Mouse (Mus musculus): Measurements from ENCODE around the gene Gm21903. TPM values are rescaled to one million over a fixed set of nuclear protein-coding genes. Genes with fewer than 3 reads are reported as not detected.
"Not testable (repeated sequence)": the region's sequence is repeated elsewhere in the genome, so short reads cannot be mapped to it uniquely, and the experiment has no call there.

The Gm21903 gene
- polyA plus RNA-seq (2014; fragmentation: Nextera tagmentation; extraction: Ambion mirVana) = not detected in 2 replicates

DNA sequence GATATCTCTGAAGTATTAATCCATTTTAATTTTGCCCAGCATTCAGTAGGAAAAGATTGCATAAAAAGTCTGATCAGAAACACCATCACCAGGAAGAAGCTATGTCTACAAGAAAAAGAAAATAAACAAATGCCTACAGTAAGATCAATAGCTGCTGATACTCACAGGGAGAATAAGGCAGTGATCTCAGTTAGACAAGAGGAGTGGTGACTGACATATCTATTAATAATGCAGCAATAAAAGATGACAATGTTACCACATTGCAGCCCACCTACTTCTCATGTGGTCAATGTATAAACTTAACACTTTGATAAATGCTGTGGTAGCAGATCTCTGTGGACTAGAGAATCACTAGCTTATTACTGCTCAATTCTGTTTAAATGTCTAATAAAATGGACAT lies at the start of gene Gm21903:
Gm21903 (minus strand) TSS at position 101 of the 400 bp plus-strand sequence.
- H3K4me3 ChIP-seq (replicated peaks; ENCODE audit: low read length) = no peak within 1 kb of the TSS
- H3K9me3 ChIP-seq (ENCODE audit: control insufficient read depth, low read length) = peaks cover 19% of the 10 kb centered on the region
- H3K9ac ChIP-seq = no peak within 1 kb of the TSS
- H3K27ac ChIP-seq = no peak within 1 kb of the TSS
- ATAC-seq (ENCODE audit: low FRiP score) = no peak
- no peaks in the 10 kb centered on the region for H3K4me1 ChIP-seq (replicated peaks; ENCODE audit: control insufficient read depth, insufficient read depth, low read length)
- no peaks in the 10 kb centered on the region for H3K27me3 ChIP-seq (ENCODE audit: control insufficient read depth, insufficient read depth, low read length)
- H3K36me3 ChIP-seq (replicated peaks; ENCODE audit: control insufficient read depth, insufficient read depth) = no peaks in the 10 kb centered on the region
- DNase-seq (ENCODE audit: low spot score) = no peak
- H3K4me2 ChIP-seq (replicated peaks) = no peak within 1 kb of the TSS

DNA sequence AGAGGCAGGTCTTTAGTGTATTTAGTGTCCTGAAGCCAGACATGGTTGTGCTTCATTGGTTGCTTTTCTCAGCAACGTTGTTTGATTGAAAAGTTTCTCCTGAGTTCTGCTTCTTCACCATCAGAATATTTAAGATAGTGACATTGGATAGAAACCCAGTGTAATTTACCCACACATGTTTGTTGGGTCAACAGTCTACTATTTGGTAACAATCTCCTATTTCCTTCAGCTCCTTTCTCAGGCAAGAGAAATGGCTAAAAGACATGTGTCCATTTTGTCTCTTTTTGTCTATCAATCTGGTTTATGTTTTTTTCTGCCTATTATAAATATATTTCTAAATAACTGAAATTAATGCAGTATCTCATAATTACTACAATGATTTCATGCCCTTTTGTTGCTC lies 33.8 kb upstream of the Gm21903 start, which contains the start of gene Esp23:
Esp23 (minus strand) TSS at position 101 of the 400 bp plus-strand sequence.
- 54% methylated on average over 1 of the region's 1 CpGs for WGBS
- Histone ChIP-seq H3K4me3 (replicated peaks; ENCODE audit: low read length) (no peak within 1 kb of the TSS), H3K4me2 (replicated peaks) (no peak within 1 kb of the TSS), H3K27me3 (ENCODE audit: control insufficient read depth, insufficient read depth, low read length) (no peaks in the 10 kb centered on the region), H3K36me3 (replicated peaks; ENCODE audit: control insufficient read depth, insufficient read depth) (no peaks in the 10 kb centered on the region), H3K27ac (no peak within 1 kb of the TSS), H3K4me1 (replicated peaks; ENCODE audit: control insufficient read depth, insufficient read depth, low read length) (no peaks in the 10 kb centered on the region), H3K9me3 (ENCODE audit: control insufficient read depth, low read length) (peaks cover 35% of the 10 kb centered on the region), H3K9ac (no peak within 1 kb of the TSS)
- DNase-seq (ENCODE audit: low spot score) (no peak), ATAC-seq (ENCODE audit: low FRiP score) (no peak)

DNA sequence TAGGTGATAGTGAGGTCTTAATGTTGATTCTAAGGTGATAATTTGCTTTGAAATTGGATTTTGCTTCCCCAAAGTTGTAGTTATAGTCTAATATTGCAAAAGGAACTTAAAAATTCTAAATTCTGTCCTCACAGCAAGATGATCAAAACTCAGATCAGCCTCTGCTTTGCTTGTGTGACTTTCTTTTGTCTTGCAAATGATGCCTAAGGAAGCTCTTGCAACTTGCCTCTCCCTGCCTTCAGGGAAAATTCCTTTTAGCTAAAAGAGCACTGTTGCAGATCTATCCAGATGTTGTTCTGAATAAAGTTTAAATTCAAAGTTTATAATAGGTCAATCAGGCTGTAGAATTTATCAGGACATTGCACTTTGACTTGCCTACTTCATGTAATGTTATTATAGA lies 20.5 kb upstream of the Gm21903 start:
- no peak overlapping the region for H3K4me2 ChIP-seq (replicated peaks)
- H3K27ac ChIP-seq = no peak overlapping the region
- no peak for ATAC-seq (ENCODE audit: low FRiP score)
- H3K4me3 ChIP-seq (replicated peaks; ENCODE audit: low read length) = no peak overlapping the region
- no peak overlapping the region for H3K9ac ChIP-seq
- H3K27me3 ChIP-seq (ENCODE audit: control insufficient read depth, insufficient read depth, low read length) = no peaks in the 10 kb centered on the region
- DNase-seq (ENCODE audit: low spot score) = no peak
- H3K9me3 ChIP-seq (ENCODE audit: control insufficient read depth, low read length) = peaks cover 34% of the 10 kb centered on the region
- no peaks in the 10 kb centered on the region for H3K36me3 ChIP-seq (replicated peaks; ENCODE audit: control insufficient read depth, insufficient read depth)
- no peaks in the 10 kb centered on the region for H3K4me1 ChIP-seq (replicated peaks; ENCODE audit: control insufficient read depth, insufficient read depth, low read length)

DNA sequence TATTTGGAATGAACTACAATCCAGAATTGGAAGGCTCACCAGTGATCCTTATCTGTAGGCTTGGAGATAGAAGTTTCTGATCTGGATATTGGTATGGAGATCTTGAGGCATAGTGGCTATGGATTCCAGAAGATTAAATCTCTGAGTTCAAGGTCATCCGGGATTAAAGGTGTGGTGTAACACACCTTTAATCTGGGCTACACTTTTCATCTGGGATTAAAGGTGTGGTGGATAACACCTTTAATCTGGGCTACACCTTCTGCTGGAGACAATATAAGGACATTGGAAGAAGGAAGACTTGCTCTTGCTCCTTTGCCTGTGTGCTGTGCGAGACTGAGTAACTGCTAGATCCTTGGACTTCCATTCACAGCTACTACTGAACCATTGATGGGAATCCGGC lies 6.7 kb downstream of the Gm21903 start, which contains the start of gene Esp24:
Esp24 (plus strand) TSS at position 301 of the 400 bp plus-strand sequence.
- H3K27ac ChIP-seq, H3K9ac ChIP-seq: not testable (repeated sequence)
- 90% methylated on average over 3 of the region's 3 CpGs for WGBS

DNA sequence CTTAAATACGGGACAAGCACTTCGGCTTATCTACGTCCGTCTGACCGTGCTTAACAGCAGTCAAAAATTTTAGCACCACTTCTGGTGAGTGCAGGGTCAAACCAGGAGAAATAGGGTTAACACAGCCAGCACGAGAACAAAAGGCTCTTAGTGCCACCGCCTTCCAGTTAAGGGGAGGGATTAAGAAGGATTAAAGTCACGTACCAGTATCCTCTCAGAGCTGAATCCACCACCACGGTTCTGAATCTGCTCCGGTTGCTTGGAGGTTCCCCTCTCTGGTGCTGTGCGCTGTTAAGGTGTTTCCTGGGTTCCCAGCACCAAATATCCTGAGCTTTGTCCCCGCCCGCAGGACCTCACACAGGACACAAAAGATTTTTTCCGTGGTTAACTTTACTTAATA lies 26.0 kb downstream of the Gm21903 start:
- Histone ChIP-seq H3K9me3 (ENCODE audit: control insufficient read depth, low read length) (0 out of 2 replicates have a peak, but pooled peaks cover 4% of the 10 kb centered on the region), H3K4me1 (replicated peaks; ENCODE audit: control insufficient read depth, insufficient read depth, low read length) (no peaks in the 10 kb centered on the region), H3K27ac (no peak overlapping the region), H3K4me2 (replicated peaks) (no peak overlapping the region), H3K9ac (no peak overlapping the region), H3K27me3 (ENCODE audit: control insufficient read depth, insufficient read depth, low read length) (no peaks in the 10 kb centered on the region), H3K4me3 (replicated peaks; ENCODE audit: low read length) (no peak overlapping the region), H3K36me3 (replicated peaks; ENCODE audit: control insufficient read depth, insufficient read depth) (no peaks in the 10 kb centered on the region)
- ATAC-seq (ENCODE audit: low FRiP score) (no peak), DNase-seq (ENCODE audit: low spot score) (no peak)
- WGBS = 67% methylated on average over 14 of the region's 14 CpGs

More for the DNA sequence above, 6.7 kb downstream of the Gm21903 start, which contains the start of gene Esp24:
- not testable (repeated sequence) for H3K36me3 ChIP-seq (replicated peaks; ENCODE audit: control insufficient read depth, insufficient read depth); ATAC-seq (ENCODE audit: low FRiP score); H3K27me3 ChIP-seq (ENCODE audit: control insufficient read depth, insufficient read depth, low read length); H3K4me3 ChIP-seq (replicated peaks; ENCODE audit: low read length); DNase-seq (ENCODE audit: low spot score); H3K4me2 ChIP-seq (replicated peaks); H3K4me1 ChIP-seq (replicated peaks; ENCODE audit: control insufficient read depth, insufficient read depth, low read length)
- H3K9me3 ChIP-seq (ENCODE audit: control insufficient read depth, low read length) = peaks cover 32% of the 10 kb centered on the region

DNA sequence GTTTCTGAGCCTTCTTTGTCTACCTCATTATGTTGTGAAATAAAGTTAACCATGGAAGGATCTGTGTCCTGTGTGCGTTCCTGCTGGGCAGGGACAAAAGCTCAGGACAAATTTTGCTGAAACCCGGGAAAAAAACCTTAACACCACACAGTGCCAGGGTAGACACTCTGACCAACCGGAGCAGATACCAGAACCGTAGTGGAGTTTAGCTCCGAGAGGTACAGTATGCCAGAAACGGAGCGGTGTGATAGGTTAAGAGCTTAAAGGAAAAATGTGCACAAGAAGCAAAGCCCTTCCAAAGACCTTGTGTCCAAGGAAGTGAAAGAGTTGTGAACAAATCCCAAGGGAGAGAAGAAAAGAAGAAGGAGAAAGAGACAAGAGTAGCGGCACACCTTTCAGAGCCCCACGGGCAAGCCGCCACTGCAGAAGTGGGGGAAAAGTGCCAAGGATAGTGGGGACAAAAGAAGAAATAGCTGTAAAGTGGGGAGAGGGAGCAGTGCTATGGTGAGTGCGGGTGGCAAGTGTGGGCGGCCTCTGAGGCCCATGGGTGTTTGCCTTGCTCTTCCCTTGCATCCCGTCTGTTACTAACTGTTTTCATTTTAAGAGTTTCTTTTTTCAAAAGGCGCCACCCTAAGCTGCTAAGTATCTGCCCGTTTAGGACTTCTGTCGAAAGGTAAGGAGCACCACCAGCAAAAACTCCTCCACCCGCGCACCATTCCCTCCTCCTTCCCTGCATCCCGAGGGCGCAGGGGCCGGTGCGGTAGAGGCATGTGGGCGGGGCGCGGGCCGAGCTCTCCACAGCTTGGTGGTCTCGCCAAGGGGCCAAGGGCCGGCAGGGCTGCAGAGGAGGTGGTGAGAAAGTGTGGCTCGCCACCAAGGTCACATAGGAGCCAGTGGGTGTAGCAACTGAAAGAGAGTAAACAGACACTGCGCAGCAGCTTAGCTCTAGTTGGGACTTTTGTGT lies 32.2 kb downstream of the Gm21903 start:
- Histone ChIP-seq H3K36me3 (replicated peaks; ENCODE audit: control insufficient read depth, insufficient read depth) (no peaks in the 10 kb centered on the region), H3K27me3 (ENCODE audit: control insufficient read depth, insufficient read depth, low read length) (no peaks in the 10 kb centered on the region), H3K4me3 (replicated peaks; ENCODE audit: low read length) (peak overlapping the region; percentile 15), H3K9ac (no peak overlapping the region), H3K9me3 (ENCODE audit: control insufficient read depth, low read length) (0 out of 2 replicates have a peak, but pooled peaks cover 4% of the 10 kb centered on the region), H3K4me1 (replicated peaks; ENCODE audit: control insufficient read depth, insufficient read depth, low read length) (no peaks in the 10 kb centered on the region), H3K4me2 (replicated peaks) (peak overlapping the region; percentile 41), H3K27ac (no peak overlapping the region)
- WGBS = 44% methylated on average over 30 of the region's 30 CpGs
- DNase-seq (ENCODE audit: low spot score) (no peak), ATAC-seq (ENCODE audit: low FRiP score) (0 out of 2 replicates have a peak, but pooled peaks have one; percentile 62)

DNA sequence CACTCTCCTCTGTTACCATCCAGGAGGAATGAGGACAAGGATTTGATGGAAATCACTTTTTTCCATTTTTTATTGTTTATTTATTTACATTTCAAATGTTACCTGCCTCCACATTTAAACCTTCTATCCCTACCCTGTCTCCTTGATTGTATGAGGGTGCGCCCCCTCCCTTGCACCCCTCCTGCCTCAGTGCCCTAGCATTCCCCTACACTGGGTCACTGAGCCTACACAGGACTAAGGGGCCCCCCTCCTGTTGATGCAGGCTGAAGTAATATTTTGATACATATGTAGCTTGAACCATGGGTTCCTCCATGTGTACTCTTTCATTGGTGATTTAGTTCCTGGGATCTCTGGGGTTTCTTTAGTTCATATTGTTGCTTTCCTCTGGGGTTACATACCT lies 33.3 kb downstream of the Gm21903 start:
- Histone ChIP-seq H3K9me3 (ENCODE audit: control insufficient read depth, low read length) (0 out of 2 replicates have a peak, but pooled peaks cover 4% of the 10 kb centered on the region), H3K27me3 (ENCODE audit: control insufficient read depth, insufficient read depth, low read length) (no peaks in the 10 kb centered on the region), H3K4me3 (replicated peaks; ENCODE audit: low read length) (no peak overlapping the region), H3K9ac (no peak overlapping the region), H3K27ac (no peak overlapping the region), H3K4me2 (replicated peaks) (no peak overlapping the region), H3K36me3 (replicated peaks; ENCODE audit: control insufficient read depth, insufficient read depth) (no peaks in the 10 kb centered on the region), H3K4me1 (replicated peaks; ENCODE audit: control insufficient read depth, insufficient read depth, low read length) (no peaks in the 10 kb centered on the region)
- 91% methylated on average over 1 of the region's 1 CpGs for WGBS
- ATAC-seq (ENCODE audit: low FRiP score) (no peak), DNase-seq (ENCODE audit: low spot score) (no peak)

Other genes with a start within 250 kb of the Gm21903 start
- not detected in 2 replicates for gene Esp24, start 6.6 kb downstream of the Gm21903 start, polyA plus RNA-seq (2014; fragmentation: Nextera tagmentation; extraction: Ambion mirVana)
- not detected in 2 replicates for gene Esp23, start 33.7 kb upstream of the Gm21903 start, polyA plus RNA-seq (2014; fragmentation: Nextera tagmentation; extraction: Ambion mirVana)
- not detected in 2 replicates for gene Esp22, start 52.0 kb upstream of the Gm21903 start, polyA plus RNA-seq (2014; fragmentation: Nextera tagmentation; extraction: Ambion mirVana)